Mouse (Mus musculus) brown adipose tissue, adult 24 weeks (tissue): ENCODE measurements around the gene Mif. TPM values are rescaled to one million over a fixed set of nuclear protein-coding genes. Genes with fewer than 3 reads are reported as not detected.
A peak's percentile ranks its signal among the peaks of the same experiment; 100 is the strongest.
"Not testable (repeated sequence)": the region's sequence is repeated elsewhere in the genome, so short reads cannot be mapped to it uniquely, and the experiment has no call there.

Experiments used
- H3K27ac ChIP-seq: fragments of 200-500 bp; replicated peaks from 2 replicates; pipeline ENCODE4 v1.5.1; 2012; ENCODE audit warnings: low read depth, mild to moderate bottlenecking, low read length
- H3K4me1 ChIP-seq: fragments of 200-500 bp; 2 replicates; pipeline ENCODE4 v1.6.1; 2012; ENCODE audit warnings: low read length, mixed read lengths; ENCODE audit not compliant: control insufficient read depth, insufficient read depth, insufficient read length
- H3K4me3 ChIP-seq: fragments of 200-500 bp; 2 replicates; pipeline ENCODE4 v1.5.1; 2012; ENCODE audit warnings: low read depth, mild to moderate bottlenecking, low read length, moderate library complexity; ENCODE audit not compliant: insufficient read depth
- polyA plus RNA-seq: library from polyadenylated mRNA; stranded (reverse); fragments of >200 nt; gene quantifications from 2 replicates; pipeline ENCODE4 v1.2.4, GENCODE M21; 2012; ENCODE audit not compliant: missing spikeins, insufficient read depth, insufficient read length

Gene Mif
- polyA plus RNA-seq, 1 experiment, result 129 TPM

- Histone ChIP-seq H3K4me3 (no peak overlapping the region), H3K27ac (no peak overlapping the region), H3K4me1 (no peaks in the 10 kb centered on the region)
Measured at GRCm38 (mm10) chr10:75855416-75855981, 4.5 kb downstream of the Mif start.

- Histone ChIP-seq H3K27ac (no peak overlapping the region), H3K4me1 (no peaks in the 10 kb centered on the region), H3K4me3 (no peak overlapping the region)
Measured at GRCm38 (mm10) chr10:75854791-75855190, 5.2 kb downstream of the Mif start.

- H3K4me3 ChIP-seq, result no peak overlapping the region
- H3K4me1 ChIP-seq, result no peaks in the 10 kb centered on the region
- H3K27ac ChIP-seq, result no peak overlapping the region
Measured at GRCm38 (mm10) chr10:75854096-75854495, 5.9 kb downstream of the Mif start.

- Histone ChIP-seq H3K4me3 (no peak overlapping the region), H3K27ac (no peak overlapping the region), H3K4me1 (no peaks in the 10 kb centered on the region)
Measured at GRCm38 (mm10) chr10:75853452-75853851, 6.6 kb downstream of the Mif start.

GRCm38 (mm10) chr10:75852539-75853125 lies 7.4 kb downstream of the Mif start:
- H3K27ac ChIP-seq, result no peak overlapping the region

GRCm38 (mm10) chr10:75851681-75852080 lies 8.4 kb downstream of the Mif start:
- Histone ChIP-seq H3K4me3 (no peak overlapping the region), H3K4me1 (no peaks in the 10 kb centered on the region), H3K27ac (no peak overlapping the region)

More at GRCm38 (mm10) chr10:75852539-75853125, 7.4 kb downstream of the Mif start:
- H3K4me3 ChIP-seq, result no peak overlapping the region
- no peaks in the 10 kb centered on the region for H3K4me1 ChIP-seq

GRCm38 (mm10) chr10:75851076-75851475 lies 9.0 kb downstream of the Mif start:
- no peaks in the 10 kb centered on the region for H3K4me1 ChIP-seq
- no peak overlapping the region for H3K27ac ChIP-seq
- H3K4me3 ChIP-seq, result no peak overlapping the region

- Histone ChIP-seq H3K4me1 (peaks cover 6% of the 10 kb centered on the region; the same call in 1 of the 2 replicates), H3K27ac (no peak overlapping the region), H3K4me3 (no peak overlapping the region)
Measured at GRCm38 (mm10) chr10:75848382-75848781, 11.7 kb downstream of the Mif start.

- no peak overlapping the region for H3K4me3 ChIP-seq
- H3K4me1 ChIP-seq, result peaks cover 10% of the 10 kb centered on the region; the same call in 1 of the 2 replicates
- peak overlapping the region; percentile 54 for H3K27ac ChIP-seq
Measured at GRCm38 (mm10) chr10:75845306-75845930, 14.6 kb downstream of the Mif start.

GRCm38 (mm10) chr10:75844800-75845199 lies 15.2 kb downstream of the Mif start:
- peak overlapping the region; percentile 99 for H3K27ac ChIP-seq

GRCm38 (mm10) chr10:75843898-75844297 lies 16.1 kb downstream of the Mif start:
- H3K27ac ChIP-seq, result peak overlapping the region; percentile 64
- not testable (repeated sequence) for H3K4me3 ChIP-seq
- peaks cover 10% of the 10 kb centered on the region; the same call in 1 of the 2 replicates for H3K4me1 ChIP-seq

More at GRCm38 (mm10) chr10:75844800-75845199, 15.2 kb downstream of the Mif start:
- Histone ChIP-seq H3K4me3 (no peak overlapping the region), H3K4me1 (peaks cover 10% of the 10 kb centered on the region; the same call in 1 of the 2 replicates)

GRCm38 (mm10) chr10:75839092-75839491 lies 20.9 kb downstream of the Mif start:
- Histone ChIP-seq H3K4me3 (no peak overlapping the region), H3K27ac (no peak overlapping the region), H3K4me1 (peaks cover 13% of the 10 kb centered on the region; the same call in 1 of the 2 replicates)

- Histone ChIP-seq H3K4me1 (peaks cover 9% of the 10 kb centered on the region; the same call in 1 of the 2 replicates), H3K27ac (peak within 1 kb of the TSS; percentile 91), H3K4me3 (peak within 1 kb of the TSS; percentile 70)
Measured at GRCm38 (mm10) chr10:75837248-75837759, 22.7 kb downstream of the Mif start, which contains the start of gene Gstt2. TSS of gene Gstt2 (minus strand) at chr10:75837424.

GRCm38 (mm10) chr10:75835761-75836531 lies 24.1 kb downstream of the Mif start:
- H3K4me3 ChIP-seq, result peak overlapping the region; percentile 22
- H3K4me1 ChIP-seq, result peaks cover 9% of the 10 kb centered on the region; the same call in 1 of the 2 replicates
- H3K27ac ChIP-seq, result peak overlapping the region; percentile 91

GRCm38 (mm10) chr10:75835307-75835706 lies 24.7 kb downstream of the Mif start:
- peak overlapping the region; percentile 78 for H3K4me3 ChIP-seq
- peak overlapping the region; percentile 88 for H3K27ac ChIP-seq
- H3K4me1 ChIP-seq, result peaks cover 9% of the 10 kb centered on the region; the same call in 1 of the 2 replicates
